Mouse (Mus musculus) bone marrow macrophage, adult 2 months (primary cell): Measurements from ENCODE around the gene Rd3l.

Experiments used
- CTCF ChIP-seq: IDR thresholded peaks from 2 replicates; pipeline ENCODE4 v1.5.1; 2012; ENCODE audit warnings: low read depth, mild to moderate bottlenecking, low read length, moderate library complexity
- POLR2A ChIP-seq: IDR thresholded peaks from 2 replicates; pipeline ENCODE4 v1.6.1; 2012; ENCODE audit warnings: mild to moderate bottlenecking, low read depth, low read length, borderline replicate concordance

GRCm38 (mm10) chr12:111932513-111932912, 48.6 kb downstream of the Rd3l start:
- TF ChIP-seq POLR2A, result no peak
- TF ChIP-seq CTCF, result no peak
